Mouse (Mus musculus) heart, postnatal 4 days (tissue): Measurements from ENCODE around the gene Il27. TPM values are rescaled to one million over a fixed set of nuclear protein-coding genes. Genes with fewer than 3 reads are reported as not detected.

Experiments used
- DNase-seq: peaks from one replicate; pipeline ENCODE4 v3.0.0; 2021
- total RNA-seq, 2 experiments: library from RNA; stranded (reverse); gene quantifications; 2 replicates each; pipeline ENCODE4 v1.2.3; 2021

The Il27 gene
- not detected for total RNA-seq

DNA sequence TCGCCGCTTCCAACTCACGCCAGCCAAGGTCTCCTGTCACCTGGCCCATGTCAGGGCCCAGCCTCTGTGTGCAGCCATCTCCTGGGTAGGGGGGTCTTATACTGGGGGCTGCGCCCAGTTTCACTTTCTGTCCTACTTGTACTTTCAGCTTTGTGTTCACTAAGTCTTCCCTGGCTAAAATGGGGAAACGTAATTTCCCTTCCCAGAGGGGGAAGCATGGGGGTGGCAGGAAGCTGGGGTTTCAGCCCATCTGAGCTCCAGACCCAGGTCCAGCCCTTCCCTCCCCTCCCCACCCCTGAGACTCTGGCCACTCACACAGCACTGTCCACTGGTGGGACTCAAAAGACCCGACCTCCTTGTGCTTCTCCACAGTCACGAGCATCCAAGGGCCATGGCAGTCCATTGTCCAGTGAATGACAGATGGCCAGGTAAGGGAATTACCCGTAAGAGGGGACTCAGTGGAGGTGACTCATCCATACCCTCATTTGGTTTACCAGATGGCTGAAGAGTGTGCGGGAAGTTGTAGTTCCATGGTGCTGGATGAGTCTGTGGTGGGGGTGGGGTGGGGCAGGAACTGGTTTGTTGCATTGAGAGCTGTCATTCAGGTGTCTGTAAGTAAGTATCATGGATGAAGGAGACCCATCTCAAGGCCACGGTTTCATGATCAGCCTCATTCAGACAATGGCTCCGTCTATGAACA is at the start of gene Il27:
Gene Il27 (minus strand): TSS at position 80 of the 700 bp plus-strand sequence.
- no peak for DNase-seq

DNA sequence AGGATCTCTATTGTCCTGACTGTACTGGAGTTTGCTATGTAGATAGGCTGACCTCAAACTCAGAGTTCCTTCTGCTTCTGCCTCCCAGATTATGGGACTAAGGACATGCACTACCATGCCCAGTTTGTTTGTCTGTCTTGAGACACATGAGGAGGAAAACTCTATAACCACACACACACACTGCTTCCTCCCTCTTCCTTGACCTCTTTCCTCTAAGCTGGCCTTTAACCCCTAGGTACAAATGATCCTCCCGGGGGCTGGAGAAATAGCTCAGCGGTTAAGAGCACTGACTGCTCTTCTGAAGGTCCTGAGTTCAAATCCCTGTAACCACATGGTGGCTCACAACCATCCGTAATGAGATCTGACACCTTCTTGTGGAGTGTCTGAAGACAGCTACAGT is 49.6 kb upstream of the Il27 start:
- no peak for DNase-seq

DNA sequence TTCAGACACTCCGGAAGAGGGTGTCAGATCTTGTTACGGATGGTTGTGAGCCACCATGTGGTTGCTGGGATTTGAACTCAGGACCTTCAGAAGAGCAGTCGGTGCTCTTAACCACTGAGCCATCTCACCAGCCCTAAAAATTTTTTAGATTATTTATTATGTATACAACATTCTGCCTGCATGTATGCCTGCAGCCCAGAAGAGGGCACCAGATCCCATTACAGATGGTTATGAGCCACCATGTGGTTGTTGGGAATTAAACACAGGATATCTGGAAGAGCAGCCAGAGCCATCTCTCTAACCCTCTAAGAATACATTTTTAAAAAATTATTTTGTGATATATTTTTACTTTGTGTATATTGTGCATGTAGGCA is 48.5 kb upstream of the Il27 start:
- DNase-seq = peak; percentile 61

DNA sequence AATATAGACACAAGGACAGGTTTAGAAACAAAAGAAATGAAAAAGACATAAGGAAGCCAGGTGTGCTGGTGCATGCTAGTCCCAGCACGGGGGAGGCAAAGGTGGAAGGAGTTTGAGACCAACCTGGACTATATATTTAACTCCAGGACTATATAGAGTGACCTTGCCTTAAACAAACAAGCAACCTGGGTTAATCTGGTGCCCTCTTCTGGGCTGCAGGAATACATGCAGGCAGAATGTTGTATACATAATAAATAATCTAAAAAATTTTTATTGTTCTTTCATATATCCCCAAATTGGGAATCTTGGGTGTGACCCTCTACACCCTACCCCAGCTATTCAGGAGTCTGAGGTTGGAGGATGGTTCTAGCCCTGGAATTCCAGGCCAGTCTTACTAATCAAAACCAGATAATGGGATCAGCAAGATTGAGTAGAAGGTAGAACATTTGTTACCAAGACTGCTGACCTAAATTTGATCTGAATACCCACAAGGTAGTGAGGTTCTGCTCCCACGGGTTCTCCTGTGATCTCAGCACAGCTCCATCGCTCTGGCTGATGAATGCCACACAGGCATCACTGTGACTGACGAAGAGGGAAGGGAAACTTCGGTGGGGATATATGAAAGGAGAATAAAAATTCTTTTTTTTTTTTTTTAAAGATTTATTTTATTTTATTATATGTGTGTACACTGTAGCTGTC is 48.0 kb upstream of the Il27 start:
- DNase-seq = no peak

DNA sequence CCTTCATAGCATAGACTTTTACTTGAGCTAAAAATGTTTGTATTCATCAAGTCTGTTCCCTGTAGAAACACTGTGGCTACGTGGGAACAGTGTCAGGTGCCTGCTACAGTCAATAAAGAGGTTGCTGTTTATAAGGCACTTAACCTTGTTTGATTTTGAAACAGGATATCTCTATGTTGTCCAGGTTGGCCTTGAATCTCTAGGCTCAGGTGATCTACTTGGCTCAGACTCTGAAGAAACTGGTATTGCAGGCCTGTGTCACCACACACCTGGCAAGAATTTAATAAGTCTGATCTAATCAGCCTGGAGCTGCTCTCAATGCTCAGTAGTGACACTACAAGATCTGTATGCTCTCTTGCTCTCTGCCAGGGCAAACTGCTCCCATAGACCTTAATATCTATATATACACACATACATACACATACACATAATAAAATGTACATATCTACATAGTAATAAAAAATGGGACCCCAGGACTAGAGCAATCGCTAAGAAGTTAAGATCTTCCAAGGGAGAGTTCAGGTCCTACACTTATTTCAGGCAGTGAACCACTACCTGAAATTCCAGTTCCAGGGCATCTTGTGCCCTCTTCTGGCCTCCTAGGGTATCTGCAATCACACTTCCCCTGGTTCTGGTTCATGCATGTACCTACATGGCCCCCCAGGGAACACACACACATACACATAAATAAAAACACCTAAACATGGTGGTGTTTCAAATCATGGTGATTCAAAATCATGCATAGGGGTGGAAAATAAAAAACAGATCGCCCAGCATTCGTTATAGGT is 42.2 kb upstream of the Il27 start:
- peak; percentile 45 for DNase-seq

DNA sequence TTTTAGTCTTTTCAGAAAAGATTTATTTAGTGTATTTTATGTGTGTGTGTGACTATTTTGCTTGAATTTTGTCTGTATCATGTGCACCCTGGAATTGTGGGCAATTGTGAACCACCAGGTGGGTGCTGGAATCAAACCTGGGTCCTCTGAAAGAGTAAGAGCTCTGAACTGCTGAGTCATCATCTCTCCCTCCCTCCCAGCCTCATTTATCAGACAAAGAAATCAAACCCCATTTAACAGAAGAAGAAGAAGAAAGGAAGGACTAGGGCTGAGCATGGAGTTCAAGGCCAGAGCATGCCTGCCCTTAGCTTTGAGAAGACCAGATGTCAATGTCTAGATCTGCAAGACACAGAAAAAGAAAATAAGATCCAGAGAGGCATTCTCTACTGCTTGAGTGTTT is 40.6 kb upstream of the Il27 start:
- no peak for DNase-seq

DNA sequence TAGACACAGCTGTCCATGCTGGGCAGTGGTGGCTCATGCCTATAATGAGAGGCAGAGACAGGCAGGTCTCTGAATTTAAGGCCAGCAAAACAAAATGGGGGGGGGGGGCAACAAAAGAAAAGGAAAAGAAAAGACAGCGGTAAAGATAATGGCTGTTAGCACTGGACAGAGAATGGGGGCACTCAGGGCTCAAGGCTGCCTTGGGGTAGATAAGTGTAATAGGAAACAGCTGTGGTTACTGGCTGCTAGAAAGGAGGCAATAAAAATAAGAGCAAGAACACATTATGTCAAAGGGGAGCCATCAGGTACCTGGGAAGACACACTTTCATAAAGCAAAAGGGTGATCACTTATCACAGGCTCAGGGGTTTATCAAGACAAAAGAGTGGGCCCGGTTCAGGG is 37.7 kb upstream of the Il27 start:
- no peak for DNase-seq

DNA sequence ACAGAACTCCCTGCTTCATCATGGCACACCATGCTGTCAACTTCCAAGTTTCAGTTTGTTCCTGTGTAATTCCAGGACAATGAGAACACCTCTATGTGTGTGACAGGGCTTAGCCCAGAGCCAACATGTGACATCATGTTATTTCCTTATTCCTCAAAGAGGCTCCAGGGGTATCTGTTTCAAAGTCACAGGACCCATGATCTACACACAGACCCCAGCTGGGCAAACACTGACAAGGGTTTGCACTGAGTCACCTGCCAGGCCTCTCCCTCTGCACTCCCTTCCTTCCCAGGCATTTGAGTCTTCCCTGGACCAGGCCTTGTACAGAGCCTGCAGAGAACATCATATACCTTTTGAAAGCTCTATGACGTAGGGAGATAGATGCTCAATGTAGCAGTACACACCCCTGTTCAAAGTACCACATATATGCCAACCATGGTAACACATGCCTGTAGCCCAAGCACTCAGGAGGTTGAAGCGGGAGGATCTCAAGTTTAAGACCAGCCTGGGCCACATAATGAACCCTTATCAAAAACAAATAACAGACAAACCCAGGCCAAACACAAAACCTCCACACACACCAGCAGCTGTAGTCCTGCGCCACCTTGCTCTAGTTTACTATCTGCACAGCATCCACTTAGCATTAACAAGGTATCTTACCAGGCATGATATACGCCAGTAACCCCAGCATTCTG is 36.2 kb upstream of the Il27 start, which contains the start of gene Nupr1:
Gene Nupr1 (minus strand): TSS at position 38 of the 695 bp plus-strand sequence.
- no peak for DNase-seq

DNA sequence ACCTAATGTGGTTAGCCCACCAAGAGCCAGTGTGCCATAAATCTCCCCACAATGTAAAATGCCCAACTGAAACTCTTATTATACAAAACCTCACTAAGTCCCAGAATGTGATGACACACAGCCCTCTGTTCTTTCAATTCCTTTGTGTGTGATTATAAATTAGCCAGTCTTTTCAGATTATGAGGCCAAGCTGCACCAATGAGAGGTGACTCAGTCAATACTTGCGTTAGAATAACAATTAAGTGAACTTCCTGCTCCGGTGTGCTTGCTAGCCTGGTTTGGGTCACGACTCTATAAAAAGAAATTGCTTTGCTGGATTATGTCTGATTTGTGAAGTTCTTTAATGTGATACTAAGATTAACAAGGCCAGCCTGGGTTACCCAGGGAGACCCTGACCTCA is 35.2 kb upstream of the Il27 start:
- DNase-seq = no peak

DNA sequence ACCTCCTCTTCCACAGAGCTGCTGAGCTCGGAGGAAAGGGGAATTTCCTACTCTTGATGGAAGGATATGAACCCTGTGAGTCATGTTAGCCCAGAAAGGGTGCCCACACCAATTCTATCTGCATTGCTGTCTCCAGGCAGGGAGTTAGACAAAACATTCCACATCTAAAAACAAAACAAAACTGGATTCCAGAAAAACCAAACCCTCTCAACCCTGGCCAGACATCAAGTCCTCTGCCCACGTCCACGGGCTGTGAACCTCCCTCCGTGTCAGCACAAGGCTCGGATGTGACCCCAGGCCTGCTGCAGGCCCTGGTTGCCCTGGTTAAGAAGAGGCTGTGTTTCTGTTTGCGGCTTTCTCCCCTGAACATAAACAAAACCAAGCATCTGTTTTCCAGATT is 33.4 kb upstream of the Il27 start:
- peak; percentile 10 for DNase-seq

DNA sequence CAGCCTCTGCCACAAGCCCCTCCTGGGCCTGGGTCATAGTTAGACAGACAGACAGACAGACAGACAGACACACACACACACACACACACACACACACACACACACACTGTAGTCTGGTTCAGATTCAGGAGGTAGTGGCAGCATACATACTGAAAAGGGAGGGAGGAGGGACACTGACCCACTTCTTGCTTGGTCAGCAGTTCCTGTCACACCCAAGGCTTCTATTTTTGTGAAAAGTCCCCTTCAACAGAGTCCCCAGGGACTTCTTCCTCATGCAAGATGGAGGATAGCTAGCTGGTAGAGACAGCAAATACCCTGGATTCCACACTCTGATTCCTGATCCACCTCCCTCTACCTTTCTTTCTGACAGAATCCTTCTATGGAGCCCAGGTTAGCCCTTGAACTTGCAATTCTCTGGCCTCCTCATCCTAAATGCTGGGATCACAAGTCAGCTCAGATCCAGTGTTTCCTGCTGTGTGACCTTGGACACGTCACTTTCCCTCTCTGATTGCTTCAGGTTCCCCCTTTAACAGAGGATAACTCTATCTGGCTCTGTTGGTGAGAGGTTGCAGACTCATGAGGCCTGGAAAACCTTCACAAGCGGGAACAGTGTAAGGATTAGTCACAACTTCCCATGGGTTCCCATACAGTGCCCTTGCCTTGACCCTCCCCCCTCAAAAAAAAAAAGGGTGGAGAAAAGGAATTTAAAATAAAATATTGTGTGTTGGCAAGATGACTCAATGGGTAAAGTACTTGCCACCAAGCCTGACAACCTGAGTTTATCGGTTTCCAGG is 31.3 kb upstream of the Il27 start:
- peak; percentile 6 for DNase-seq

DNA sequence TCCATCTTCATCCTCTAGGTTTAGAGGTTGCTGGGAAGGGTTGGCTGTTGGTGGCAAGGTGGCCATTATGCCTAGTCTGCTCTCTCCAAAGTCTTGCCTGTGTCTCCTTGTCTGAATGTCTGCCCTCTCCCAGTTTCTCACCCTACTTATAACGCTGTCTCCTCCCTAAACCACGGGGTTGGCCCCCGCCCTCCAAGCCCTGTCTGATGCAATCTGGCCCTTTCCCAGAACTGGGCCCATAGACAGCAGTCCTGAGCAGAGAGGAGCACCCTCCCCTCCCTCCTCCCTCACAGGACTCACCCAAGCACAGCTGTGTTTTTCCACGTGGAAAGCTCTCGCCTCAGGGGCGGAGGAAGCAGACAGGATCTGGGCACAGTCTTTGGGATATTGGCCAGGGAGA is 30.6 kb upstream of the Il27 start:
- peak; percentile 74 for DNase-seq

DNA sequence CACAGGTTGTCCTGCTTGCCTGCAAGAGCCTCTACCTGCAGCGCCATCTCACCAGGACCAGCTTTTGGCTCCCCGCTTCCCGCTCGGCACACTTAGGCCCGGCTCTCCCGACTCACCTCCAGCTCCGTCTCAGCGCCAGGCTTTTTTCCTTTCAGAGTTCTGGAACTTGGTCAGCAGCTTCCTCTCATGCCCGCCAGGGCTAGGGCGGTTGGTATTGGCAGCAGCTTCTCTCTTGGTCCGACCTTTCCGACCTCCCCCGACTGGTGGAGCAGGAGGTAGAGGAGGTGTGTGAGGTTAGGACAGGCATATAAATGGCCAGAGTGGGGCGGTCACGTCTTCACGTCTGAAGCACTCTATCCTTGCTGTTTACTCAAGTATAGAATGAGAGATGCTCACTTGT is 30.0 kb upstream of the Il27 start:
- peak; percentile 10 for DNase-seq

DNA sequence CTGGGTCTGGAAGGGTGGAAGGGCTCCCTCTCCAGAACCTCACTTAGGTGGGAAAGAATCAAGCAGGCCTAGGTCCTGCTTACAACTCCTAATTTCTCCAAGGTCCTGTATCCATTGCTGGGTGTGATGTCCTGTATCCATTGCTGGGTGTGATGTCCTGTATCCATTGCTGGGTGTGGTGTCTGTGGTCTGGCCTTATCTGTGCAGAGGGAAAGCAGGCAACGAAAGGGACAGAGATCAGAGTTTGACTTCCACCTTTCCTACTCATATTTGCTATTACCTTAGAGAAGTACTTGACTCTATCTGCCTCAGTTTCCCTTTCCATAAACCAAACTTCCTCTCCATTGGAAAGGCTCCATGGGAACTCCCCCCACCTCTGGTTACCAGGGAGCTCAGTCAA is 28.6 kb upstream of the Il27 start:
- no peak for DNase-seq

DNA sequence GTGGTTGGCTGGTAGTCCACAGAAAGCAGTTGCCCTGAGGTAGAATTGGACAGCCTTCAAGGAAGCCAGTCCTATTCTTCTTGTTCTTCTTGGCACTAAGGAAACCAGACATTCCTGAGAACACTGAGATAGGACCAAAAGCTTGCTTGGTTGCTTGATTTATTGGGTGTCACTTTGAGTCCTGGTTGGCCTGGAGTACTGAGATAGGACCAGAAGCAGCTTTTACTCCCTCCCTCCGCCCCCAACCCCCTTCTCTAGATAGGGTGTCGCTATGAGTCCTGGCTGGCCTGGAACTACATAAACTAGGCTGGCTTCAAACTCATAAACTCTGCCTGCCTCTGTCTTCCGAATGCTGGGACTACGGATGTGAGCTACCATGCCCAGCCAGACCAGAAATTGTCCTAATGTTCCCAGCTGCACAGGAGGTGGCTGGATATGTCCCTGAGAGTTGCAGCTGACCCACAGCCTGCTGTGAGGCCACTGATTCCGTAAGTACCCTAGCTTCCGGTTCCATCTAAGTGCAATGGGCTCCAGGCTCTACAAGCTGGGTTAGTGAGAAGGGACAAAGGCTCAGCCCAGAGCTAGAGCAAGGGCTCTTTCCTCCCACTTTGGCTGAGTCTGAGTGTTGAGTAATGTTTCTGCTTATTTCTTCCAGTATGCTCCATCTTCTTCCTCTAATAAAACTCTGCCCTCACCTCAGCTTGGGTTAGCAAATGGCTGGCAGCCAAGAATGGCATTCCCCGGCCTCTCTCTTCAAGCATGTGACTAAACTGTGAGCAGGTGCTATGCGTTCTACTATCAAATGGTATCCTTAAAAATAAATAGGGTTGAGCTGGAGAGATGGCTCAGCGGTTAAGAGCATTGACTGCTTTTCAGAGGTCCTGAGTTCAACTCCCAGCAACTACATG is 27.0 kb upstream of the Il27 start:
- DNase-seq = peak; percentile 21

DNA sequence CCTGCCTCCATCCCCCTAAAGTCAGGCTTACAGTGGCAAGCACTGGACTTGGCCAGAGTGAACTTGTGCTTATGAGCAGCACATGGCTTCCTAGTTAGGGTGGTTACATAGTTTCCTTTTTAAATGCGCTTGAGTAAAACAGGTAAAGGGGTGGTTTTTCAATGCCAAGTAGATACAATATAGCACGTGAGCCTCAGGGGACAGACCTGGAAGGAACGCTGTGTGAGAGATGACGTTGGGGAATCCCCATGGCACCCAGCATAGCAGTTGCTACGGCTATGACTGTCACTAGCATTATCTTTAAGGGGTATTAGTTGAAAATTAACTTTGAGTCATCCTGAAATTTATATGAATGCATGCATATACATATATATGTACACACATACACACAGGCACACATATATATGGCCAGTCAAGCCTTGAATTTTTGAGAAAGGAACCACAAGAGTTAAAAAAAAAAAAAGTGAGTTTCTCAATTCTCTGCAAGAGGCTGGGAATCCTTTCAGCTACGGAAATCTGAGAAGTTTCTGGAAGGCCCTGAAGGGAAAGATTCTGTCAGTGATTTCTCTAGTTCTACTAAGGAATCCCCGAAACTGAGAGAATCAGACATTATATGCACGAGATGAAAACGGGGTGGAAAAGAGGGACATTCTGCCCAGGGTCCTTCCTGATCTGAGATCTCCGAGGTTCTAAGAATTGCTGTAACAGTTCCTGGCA is 25.0 kb upstream of the Il27 start:
- no peak for DNase-seq

DNA sequence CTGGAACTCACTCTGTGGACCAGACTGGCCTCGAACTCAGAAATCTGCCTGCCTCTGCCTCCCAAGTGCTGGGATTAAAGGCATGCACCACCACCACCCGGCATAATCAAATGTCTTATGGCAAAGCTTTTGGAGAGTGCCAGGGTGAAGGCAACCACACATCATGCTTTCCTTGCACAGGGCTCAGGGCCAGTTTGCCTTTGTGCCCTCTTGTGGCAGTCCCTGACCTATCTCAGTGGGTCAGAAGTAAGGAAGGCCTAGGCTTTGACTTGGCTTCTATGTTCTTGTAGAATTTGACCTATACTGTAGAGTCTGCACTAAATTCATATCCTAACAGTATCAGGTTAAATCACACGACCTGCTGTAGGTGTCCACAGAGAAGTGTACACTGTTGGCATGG is 22.0 kb upstream of the Il27 start:
- DNase-seq = no peak

DNA sequence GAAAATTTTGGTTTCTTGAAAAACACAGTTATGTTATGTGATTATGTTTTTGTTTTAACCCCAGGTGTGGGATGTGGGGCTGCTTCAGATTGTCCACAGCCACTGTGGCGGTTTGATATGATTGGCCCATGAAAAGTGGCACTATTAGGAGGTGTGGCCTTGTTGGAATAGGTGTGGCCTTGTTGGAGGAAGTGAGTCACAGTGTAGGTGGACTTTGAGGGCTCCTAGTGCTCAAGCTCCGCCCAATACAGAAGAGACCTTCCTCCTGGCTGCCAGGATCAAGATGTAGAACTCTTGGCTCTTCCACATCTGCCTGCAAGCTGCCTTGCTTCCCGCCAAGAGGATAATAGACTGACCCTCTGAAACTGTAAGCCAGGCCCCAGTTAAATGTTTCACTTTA is 18.0 kb upstream of the Il27 start:
- DNase-seq = no peak

DNA sequence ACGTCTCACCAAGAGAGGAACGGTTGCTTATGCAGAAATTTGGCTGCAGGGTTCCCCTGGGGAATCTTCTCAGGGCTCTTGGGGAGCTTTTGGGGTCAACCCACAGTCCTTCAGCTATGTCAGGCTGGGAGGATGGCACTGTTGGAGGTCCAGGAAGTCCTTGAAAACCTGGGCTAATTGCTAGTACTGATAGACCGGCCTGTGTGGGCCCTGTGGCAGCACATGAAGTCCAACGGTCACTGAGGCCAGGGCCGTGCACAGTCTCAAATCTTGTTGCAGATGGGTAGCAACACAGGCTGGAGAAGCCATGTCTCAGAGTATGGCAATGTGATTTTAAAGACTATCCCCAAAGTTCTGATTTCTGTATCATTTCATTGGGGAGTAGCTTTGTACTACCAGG is 13.1 kb upstream of the Il27 start:
- no peak for DNase-seq

DNA sequence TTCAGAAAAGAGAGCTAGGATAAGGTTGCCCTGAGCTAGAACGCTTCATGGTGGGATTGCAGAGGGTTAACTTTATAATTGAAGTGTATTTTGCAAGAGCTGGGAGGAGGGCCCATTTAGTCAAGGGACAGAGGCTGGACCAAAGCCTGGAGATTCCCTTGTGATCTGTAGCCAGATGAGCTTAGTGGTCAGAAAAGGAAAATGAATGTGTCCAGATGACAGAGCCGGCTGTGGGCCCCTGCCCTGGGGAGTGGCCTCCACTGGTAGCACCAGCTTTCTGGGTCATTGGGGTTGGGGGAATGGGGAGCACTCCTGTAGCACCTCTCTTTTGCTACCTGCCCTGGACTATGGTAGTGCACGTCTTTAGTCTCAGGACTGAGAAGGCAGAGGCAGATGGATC is 12.3 kb upstream of the Il27 start:
- peak; percentile 38 for DNase-seq
